Mouse (Mus musculus): ENCODE measurements around the gene Tnrc6c. TPM values are rescaled to one million over a fixed set of nuclear protein-coding genes. Genes with fewer than 3 reads are reported as not detected.

Gene Tnrc6c
- polyA plus RNA-seq, 1 experiment = 43.8 TPM

- under 1% methylated on average over 71 of the region's 71 CpGs for WGBS
- DNase-seq = peak; percentile 99 to 100
- peak overlapping the region; percentile 98 for H3K27ac ChIP-seq (ENCODE audit: insufficient read depth, low read length)
- TF ChIP-seq POLR2A (IDR thresholded peaks at IDR 0.05; ENCODE audit: borderline replicate concordance, insufficient read depth, low read length) (peak; percentile 97), CTCF (IDR thresholded peaks at IDR 0.05; ENCODE audit: borderline replicate concordance, insufficient read depth, low read depth, low read length) (no peak)
- peak overlapping the region; percentile 91 for H3K4me3 ChIP-seq (replicated peaks; ENCODE audit: insufficient read depth, low read depth, low read length)
- no peaks in the 10 kb centered on the region for H3K27me3 ChIP-seq (ENCODE audit: control insufficient read depth, insufficient read depth, low read length)
- H3K4me1 ChIP-seq (ENCODE audit: control insufficient read depth, insufficient read depth, low read length) = peaks cover 5% of the 10 kb centered on the region
These were observed 363 bp downstream of the Tnrc6c start for GRCm38 (mm10) chr11:117654380-117654924.

- TF ChIP-seq CTCF (IDR thresholded peaks at IDR 0.05; ENCODE audit: borderline replicate concordance, insufficient read depth, low read depth, low read length) (no peak), POLR2A (IDR thresholded peaks at IDR 0.05; ENCODE audit: borderline replicate concordance, insufficient read depth, low read length) (no peak)
- Histone ChIP-seq H3K4me3 (replicated peaks; ENCODE audit: insufficient read depth, low read depth, low read length) (peak overlapping the region; percentile 91), H3K27me3 (ENCODE audit: control insufficient read depth, insufficient read depth, low read length) (no peaks in the 10 kb centered on the region), H3K4me1 (ENCODE audit: control insufficient read depth, insufficient read depth, low read length) (peaks cover 6% of the 10 kb centered on the region), H3K27ac (ENCODE audit: insufficient read depth, low read length) (peak overlapping the region; percentile 88)
- peak in 1 of 2 experiments; percentile 53 for DNase-seq
- WGBS = under 1% methylated on average over 64 of the region's 66 CpGs
These were observed 824 bp downstream of the Tnrc6c start for GRCm38 (mm10) chr11:117654934-117655291.

- peak; percentile 70 to 73 for DNase-seq
- peaks cover 7% of the 10 kb centered on the region for H3K4me1 ChIP-seq (ENCODE audit: control insufficient read depth, insufficient read depth, low read length)
- no peak for TF ChIP-seq CTCF (IDR thresholded peaks at IDR 0.05; ENCODE audit: borderline replicate concordance, insufficient read depth, low read depth, low read length)
- TF ChIP-seq POLR2A (IDR thresholded peaks at IDR 0.05; ENCODE audit: borderline replicate concordance, insufficient read depth, low read length) = no peak
- peak overlapping the region; percentile 91 for H3K4me3 ChIP-seq (replicated peaks; ENCODE audit: insufficient read depth, low read depth, low read length)
- H3K27me3 ChIP-seq (ENCODE audit: control insufficient read depth, insufficient read depth, low read length) = no peaks in the 10 kb centered on the region
- WGBS = under 1% methylated on average over 80 of the region's 80 CpGs
- peak overlapping the region; percentile 88 for H3K27ac ChIP-seq (ENCODE audit: insufficient read depth, low read length)
These were observed 1.4 kb downstream of the Tnrc6c start for GRCm38 (mm10) chr11:117655292-117656076.

- peaks cover 7% of the 10 kb centered on the region for H3K4me1 ChIP-seq (ENCODE audit: control insufficient read depth, insufficient read depth, low read length)
- WGBS = 6% methylated on average over 10 of the region's 10 CpGs
- TF ChIP-seq CTCF (IDR thresholded peaks at IDR 0.05; ENCODE audit: borderline replicate concordance, insufficient read depth, low read depth, low read length) = no peak
- no peak for TF ChIP-seq POLR2A (IDR thresholded peaks at IDR 0.05; ENCODE audit: borderline replicate concordance, insufficient read depth, low read length)
These were observed 1.9 kb downstream of the Tnrc6c start for GRCm38 (mm10) chr11:117656077-117656401.

GRCm38 (mm10) chr11:117658974-117659373 is 4.9 kb downstream of the Tnrc6c start:
- WGBS = 59% methylated on average over 4 of the region's 4 CpGs
- H3K27me3 ChIP-seq (ENCODE audit: control insufficient read depth, insufficient read depth, low read length) = no peaks in the 10 kb centered on the region
- no peak overlapping the region for H3K4me3 ChIP-seq (replicated peaks; ENCODE audit: insufficient read depth, low read depth, low read length)
- TF ChIP-seq POLR2A (IDR thresholded peaks at IDR 0.05; ENCODE audit: borderline replicate concordance, insufficient read depth, low read length) (no peak), CTCF (IDR thresholded peaks at IDR 0.05; ENCODE audit: borderline replicate concordance, insufficient read depth, low read depth, low read length) (no peak)
- no peak overlapping the region for H3K27ac ChIP-seq (ENCODE audit: insufficient read depth, low read length)
- H3K4me1 ChIP-seq (ENCODE audit: control insufficient read depth, insufficient read depth, low read length) = peaks cover 7% of the 10 kb centered on the region
- DNase-seq = peak in 1 of 2 experiments; percentile 29

More at GRCm38 (mm10) chr11:117656077-117656401, 1.9 kb downstream of the Tnrc6c start:
- Histone ChIP-seq H3K4me3 (replicated peaks; ENCODE audit: insufficient read depth, low read depth, low read length) (peak overlapping the region; percentile 91), H3K27ac (ENCODE audit: insufficient read depth, low read length) (peak overlapping the region; percentile 88; the same call in 1 of the 2 replicates), H3K27me3 (ENCODE audit: control insufficient read depth, insufficient read depth, low read length) (no peaks in the 10 kb centered on the region)
- DNase-seq = no peak

GRCm38 (mm10) chr11:117663036-117663809 is 9.1 kb downstream of the Tnrc6c start:
- TF ChIP-seq POLR2A (IDR thresholded peaks at IDR 0.05; ENCODE audit: borderline replicate concordance, insufficient read depth, low read length) = no peak
- Histone ChIP-seq H3K4me1 (ENCODE audit: control insufficient read depth, insufficient read depth, low read length) (peaks cover 11% of the 10 kb centered on the region), H3K4me3 (replicated peaks; ENCODE audit: insufficient read depth, low read depth, low read length) (no peak overlapping the region), H3K27me3 (ENCODE audit: control insufficient read depth, insufficient read depth, low read length) (no peaks in the 10 kb centered on the region), H3K27ac (ENCODE audit: insufficient read depth, low read length) (no peak overlapping the region)
- 81% methylated on average over 4 of the region's 4 CpGs for WGBS
- no peak for DNase-seq

- DNase-seq = no peak
- H3K27me3 ChIP-seq (ENCODE audit: control insufficient read depth, insufficient read depth, low read length) = no peaks in the 10 kb centered on the region
- H3K4me3 ChIP-seq (replicated peaks; ENCODE audit: insufficient read depth, low read depth, low read length) = no peak overlapping the region
- no peak for TF ChIP-seq POLR2A (IDR thresholded peaks at IDR 0.05; ENCODE audit: borderline replicate concordance, insufficient read depth, low read length)
- no peak for TF ChIP-seq CTCF (IDR thresholded peaks at IDR 0.05; ENCODE audit: borderline replicate concordance, insufficient read depth, low read depth, low read length)
- H3K4me1 ChIP-seq (ENCODE audit: control insufficient read depth, insufficient read depth, low read length) = peaks cover 11% of the 10 kb centered on the region
- H3K27ac ChIP-seq (ENCODE audit: insufficient read depth, low read length) = no peak overlapping the region
These were observed 9.7 kb downstream of the Tnrc6c start for GRCm38 (mm10) chr11:117663810-117664139.
